Mouse (Mus musculus) central nervous system, embryonic 18 days (tissue): ENCODE measurements around the gene Cyp2a12. TPM values are rescaled to one million over a fixed set of nuclear protein-coding genes. Genes with fewer than 3 reads are reported as not detected.

Experiments
- polyA plus RNA-seq: library from polyadenylated mRNA; depleted of rRNA; stranded (reverse); fragments of >200 nt; gene quantifications from 2 replicates; pipeline ENCODE4 v1.2.3, GENCODE M21; 2012; rRNA removed

The Cyp2a12 gene
- polyA plus RNA-seq: not detected in 2 replicates

GRCm38 (mm10) chr7:27028789-27029188, at the start of gene Cyp2a12:
Gene Cyp2a12 (plus strand): TSS chr7:27029081.

Other genes starting within 250 kb of the Cyp2a12 start
- gene Cyp2g1, start 220.2 kb upstream of the Cyp2a12 start, polyA plus RNA-seq: 0.04 TPM in 1 of 2 replicates, not detected in the other
- 0.48 TPM in 2 replicates for gene Cyp2a5, start 193.8 kb upstream of the Cyp2a12 start, polyA plus RNA-seq
- gene Cyp2a22, start 89.7 kb upstream of the Cyp2a12 start, polyA plus RNA-seq: not detected in 2 replicates
- gene Cyp2f2, start 90.8 kb downstream of the Cyp2a12 start, polyA plus RNA-seq: 0.08 and 0.17 TPM in 2 replicates
- not detected in 2 replicates for gene Cyp2t4, start 124.6 kb downstream of the Cyp2a12 start, polyA plus RNA-seq
- 107 and 114 TPM in 2 replicates for gene Egln2, start 137.7 kb downstream of the Cyp2a12 start, polyA plus RNA-seq
- 81.9 and 86.8 TPM in 2 replicates for gene Rab4b, start 149.8 kb downstream of the Cyp2a12 start, polyA plus RNA-seq
- gene Gm21983, start 152.0 kb downstream of the Cyp2a12 start, polyA plus RNA-seq: 0.07 TPM in 1 of 2 replicates, not detected in the other
- 11.9 and 25.3 TPM in 2 replicates for gene Mia, start 152.1 kb downstream of the Cyp2a12 start, polyA plus RNA-seq
- 8.8 and 9.5 TPM in 2 replicates for gene BC024978, start 166.7 kb downstream of the Cyp2a12 start, polyA plus RNA-seq
- gene Snrpa, start 167.2 kb downstream of the Cyp2a12 start, polyA plus RNA-seq: 313 and 339 TPM in 2 replicates
- gene Itpkc, start 199.6 kb downstream of the Cyp2a12 start, polyA plus RNA-seq: 13.8 and 14.0 TPM in 2 replicates
- 31.9 and 34.2 TPM in 2 replicates for gene Coq8b, start 203.9 kb downstream of the Cyp2a12 start, polyA plus RNA-seq
- gene Numbl, start 229.4 kb downstream of the Cyp2a12 start, polyA plus RNA-seq: 93.9 and 103 TPM in 2 replicates